Mouse (Mus musculus) heart, postnatal 0 days (tissue): ENCODE measurements at regions not wholly inside any gene's neighbourhood (a gene's known extent, or its start where the extent isn't known, plus 50 kb on each side); places are given as distances from the start of the nearest gene placed in this dataset.

Experiments
- ATAC-seq: fragments of 200-750 bp; cut with Nextera tagmentation; 2 replicates; pipeline ENCODE4 v1.8.0; 2017; ENCODE audit warnings: low read depth, moderate number of reproducible peaks, moderate library complexity; ENCODE audit not compliant: insufficient read depth
- DNase-seq: peaks from one replicate; pipeline ENCODE4 v3.0.0-alpha.2; 2016; ENCODE audit warnings: low spot score
- H3K27ac ChIP-seq: fragments of 300-500 bp; sonication (generic); 2 replicates; pipeline ENCODE4 v1.5.1; 2014; ENCODE audit warnings: low read depth, mild to moderate bottlenecking
- H3K27me3 ChIP-seq: fragments of 300-500 bp; sonication (generic); 2 replicates; pipeline ENCODE4 v1.6.1; 2014; ENCODE audit warnings: low read length, mixed read lengths; ENCODE audit not compliant: control insufficient read depth, insufficient read depth
- H3K36me3 ChIP-seq: fragments of 300-500 bp; sonication (generic); replicated peaks from 2 replicates; pipeline ENCODE4 v1.6.1; 2014; ENCODE audit warnings: low read length, mixed read lengths; ENCODE audit not compliant: control insufficient read depth, insufficient read depth
- H3K4me1 ChIP-seq: fragments of 300-500 bp; sonication (generic); 2 replicates; pipeline ENCODE4 v1.6.1; 2014; ENCODE audit warnings: antibody characterized with exemption; ENCODE audit not compliant: control insufficient read depth, insufficient read depth
- H3K4me2 ChIP-seq: fragments of 300-500 bp; sonication (generic); 2 replicates; pipeline ENCODE4 v1.6.1; 2014; ENCODE audit warnings: low read depth, mild to moderate bottlenecking, low read length, moderate library complexity
- H3K4me3 ChIP-seq: fragments of 300-500 bp; sonication (generic); 2 replicates; pipeline ENCODE4 v1.5.1; 2014; ENCODE audit warnings: low read depth, low read length
- H3K9ac ChIP-seq: fragments of 300-500 bp; sonication (generic); replicated peaks from 2 replicates; pipeline ENCODE4 v1.6.1; 2014; ENCODE audit warnings: low read depth, low read length, mixed read lengths
- H3K9me3 ChIP-seq: fragments of 300-500 bp; sonication (generic); replicated peaks from 2 replicates; pipeline ENCODE4 v1.6.1; 2016; ENCODE audit warnings: low read length; ENCODE audit not compliant: control insufficient read depth
- CTCF ChIP-seq: IDR thresholded peaks from 2 replicates; pipeline ENCODE4 v1.5.1; 2016; ENCODE audit warnings: antibody characterized with exemption, control low read depth, low read depth
- EP300 ChIP-seq: IDR thresholded peaks from 2 replicates; pipeline ENCODE4 v1.6.1; 2016; ENCODE audit warnings: antibody characterized with exemption, low read depth
- WGBS: fragments of 180-500 bp; shearing (Covaris S2); extraction: QIAGEN DNeasy Blood & Tissue Kit; methylation state at CpG from one replicate; pipeline ENCODE4 v1.1.7; 2014; 5-methylcytosine and 5-hydroxymethylcytosine counted together

- H3K4me3 ChIP-seq: no peak overlapping the region
- H3K27me3 ChIP-seq: no peaks in the 10 kb centered on the region
- H3K4me1 ChIP-seq: no peaks in the 10 kb centered on the region
- no peaks in the 10 kb centered on the region for H3K9me3 ChIP-seq
- TF ChIP-seq EP300: no peak
- H3K36me3 ChIP-seq: no peaks in the 10 kb centered on the region
- DNase-seq (no peak), ATAC-seq (no peak)
- H3K27ac ChIP-seq: no peak overlapping the region
- WGBS: 89% methylated on average over 3 of the region's 3 CpGs
- H3K4me2 ChIP-seq: no peak overlapping the region
- H3K9ac ChIP-seq: no peak overlapping the region
These were observed 217.5 kb upstream of the Pitrm1 start for GRCm38 (mm10) chr13:6330320-6330950.

- 62% methylated on average over 7 of the region's 7 CpGs for WGBS
- H3K27ac ChIP-seq: no peak overlapping the region
- no peak overlapping the region for H3K9ac ChIP-seq
- no peak for TF ChIP-seq CTCF
- no peak for TF ChIP-seq EP300
- H3K4me3 ChIP-seq: no peak overlapping the region
- no peaks in the 10 kb centered on the region for H3K27me3 ChIP-seq
- ATAC-seq: no peak
- no peak for DNase-seq
- H3K36me3 ChIP-seq: no peaks in the 10 kb centered on the region
- H3K4me2 ChIP-seq: no peak overlapping the region
- H3K9me3 ChIP-seq: no peaks in the 10 kb centered on the region
- H3K4me1 ChIP-seq: peaks cover 10% of the 10 kb centered on the region; the same call in 1 of the 2 replicates
These were observed 207.8 kb upstream of the Pitrm1 start for GRCm38 (mm10) chr13:6340157-6340556.

- H3K4me1 ChIP-seq: peaks cover 10% of the 10 kb centered on the region; the same call in 1 of the 2 replicates
- peak; percentile 25 for DNase-seq
- no peak overlapping the region for H3K4me3 ChIP-seq
- no peak overlapping the region for H3K27ac ChIP-seq
- H3K27me3 ChIP-seq: no peaks in the 10 kb centered on the region
- WGBS: 40% methylated on average over 3 of the region's 3 CpGs
- H3K9ac ChIP-seq: no peak overlapping the region
- H3K9me3 ChIP-seq: no peaks in the 10 kb centered on the region
- TF ChIP-seq EP300 (no peak), CTCF (no peak)
- peak; percentile 63; the same call in 1 of the 2 replicates for ATAC-seq
- no peaks in the 10 kb centered on the region for H3K36me3 ChIP-seq
- no peak overlapping the region; the same call in 1 of the 2 replicates for H3K4me2 ChIP-seq
These were observed 206.7 kb upstream of the Pitrm1 start for GRCm38 (mm10) chr13:6341102-6341737.

- H3K4me2 ChIP-seq: no peak overlapping the region
- H3K36me3 ChIP-seq: no peaks in the 10 kb centered on the region
- TF ChIP-seq EP300 (no peak), CTCF (no peak)
- no peak overlapping the region for H3K27ac ChIP-seq
- H3K9ac ChIP-seq: no peak overlapping the region
- WGBS: 60% methylated on average over 4 of the region's 4 CpGs
- no peaks in the 10 kb centered on the region for H3K27me3 ChIP-seq
- DNase-seq (no peak), ATAC-seq (no peak)
- no peaks in the 10 kb centered on the region for H3K9me3 ChIP-seq
- no peak overlapping the region for H3K4me3 ChIP-seq
- no peaks in the 10 kb centered on the region for H3K4me1 ChIP-seq
These were observed 182.8 kb upstream of the Pitrm1 start for GRCm38 (mm10) chr13:6365169-6365568.

GRCm38 (mm10) chr13:6367661-6368060 lies 180.3 kb upstream of the Pitrm1 start:
- H3K27ac ChIP-seq: no peak overlapping the region
- no peak for ATAC-seq
- no peaks in the 10 kb centered on the region for H3K36me3 ChIP-seq
- no peak overlapping the region for H3K4me2 ChIP-seq
- DNase-seq: no peak
- 31% methylated on average over 1 of the region's 1 CpGs for WGBS
- no peaks in the 10 kb centered on the region for H3K9me3 ChIP-seq
- TF ChIP-seq CTCF: no peak
- TF ChIP-seq EP300: no peak
- H3K9ac ChIP-seq: no peak overlapping the region
- no peaks in the 10 kb centered on the region for H3K27me3 ChIP-seq
- no peak overlapping the region for H3K4me3 ChIP-seq
- no peaks in the 10 kb centered on the region for H3K4me1 ChIP-seq
